Mouse (Mus musculus): ENCODE data around the gene Sstr4.

DNA sequence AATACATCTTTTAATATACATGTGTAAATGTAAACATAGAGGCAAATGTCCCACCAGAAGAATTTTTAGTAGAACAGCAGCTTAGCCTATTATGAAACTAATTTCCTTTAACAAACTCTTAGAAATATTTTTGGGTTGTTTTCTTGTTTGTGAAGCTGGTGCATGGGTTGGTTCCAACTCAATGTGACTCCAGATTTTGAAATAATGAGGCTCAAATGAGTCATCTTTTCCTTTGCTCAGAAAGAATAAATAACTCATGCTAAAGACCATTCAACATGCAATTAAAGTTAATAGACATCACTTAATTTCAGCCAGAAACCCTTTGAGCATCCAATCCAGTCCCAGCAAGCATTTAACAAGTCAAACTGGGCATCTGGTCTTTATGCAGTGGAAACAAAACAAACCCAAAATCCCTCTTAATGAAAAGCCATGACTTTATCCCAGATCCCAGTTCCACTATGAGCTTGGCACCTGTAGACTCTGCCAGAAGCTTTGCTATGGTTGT lies 33.9 kb downstream of the Sstr4 start:
- TF ChIP-seq POLR2A (IDR thresholded peaks at IDR 0.05; ENCODE audit: control insufficient read depth in 1 of 2, insufficient read depth in 1 of 2, low read depth in 1 of 2, low read length in 2 of 2, poor library complexity in 1 of 2) (no peak), MAX (IDR thresholded peaks at IDR 0.05; ENCODE audit: low read length) (no peak), CTCF (IDR thresholded peaks at IDR 0.05 in 2 of 3, conservative IDR thresholded peaks at IDR 0.05 in 1 of 3; ENCODE audit: control insufficient read depth in 1 of 3, insufficient read depth in 1 of 3, low read depth in 2 of 3, low read length in 3 of 3, poor library complexity in 1 of 3, severe bottlenecking in 1 of 3) (no peak), TAL1 (IDR thresholded peaks at IDR 0.05; ENCODE audit: low read length) (no peak), ETS1 (IDR thresholded peaks at IDR 0.05; ENCODE audit: low read depth, low read length) (no peak), TBP (IDR thresholded peaks at IDR 0.05; ENCODE audit: low read depth, low read length) (no peak), BHLHE40 (IDR thresholded peaks at IDR 0.05; ENCODE audit: borderline replicate concordance, low read depth, low read length) (no peak), KAT2A (conservative IDR thresholded peaks at IDR 0.05; ENCODE audit: low read depth, low read length) (no peak), EP300 (IDR thresholded peaks at IDR 0.05; ENCODE audit: low read depth in 1 of 2, low read length in 2 of 2) (no peak), E2F4 (IDR thresholded peaks at IDR 0.05; ENCODE audit: borderline replicate concordance, low read depth, low read length) (no peak), HCFC1 (IDR thresholded peaks at IDR 0.05; ENCODE audit: low read depth, low read length) (no peak)

Data from MEL (cell line).